Mouse (Mus musculus): ENCODE measurements at regions not wholly inside any gene's neighbourhood (a gene's known extent, or its start where the extent isn't known, plus 50 kb on each side); places are given as distances from the start of the nearest gene placed in this dataset.

DNA sequence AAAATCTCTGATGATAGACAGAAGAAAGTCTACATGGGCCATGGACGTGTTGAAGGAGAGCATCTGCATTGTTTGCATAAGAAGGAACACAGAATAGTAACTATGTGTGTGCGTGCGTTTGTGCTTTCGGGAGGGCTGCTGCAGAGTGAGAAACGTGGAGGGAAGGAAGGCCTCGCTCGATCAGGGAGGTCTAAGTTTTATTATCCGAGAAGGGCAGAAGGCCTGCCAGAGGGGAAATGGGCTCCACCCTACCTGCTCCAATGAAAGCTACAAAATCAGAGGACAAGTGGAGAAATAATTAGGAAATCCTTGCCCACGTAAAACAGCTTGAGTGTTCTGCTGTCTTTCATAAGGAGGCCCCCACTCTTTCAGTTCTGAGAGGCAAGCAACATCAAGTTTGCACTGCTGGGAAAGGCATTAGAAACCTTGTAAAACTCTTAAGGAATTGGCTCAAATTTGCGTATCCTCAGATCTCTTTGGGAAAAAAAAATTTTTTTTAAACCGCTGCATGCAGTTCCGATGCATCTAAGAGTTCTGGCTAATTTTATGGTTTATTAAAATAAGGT is 261.7 kb upstream of the Prickle1 start:
- intact Hi-C loops (cut with DNase I): no loop called here
- DNase-seq: no peak
- Histone ChIP-seq H3K36me3 (ENCODE audit: control insufficient read depth, insufficient read depth, low read length) (no peaks in the 10 kb centered on the region), H3K79me2 (replicated peaks; ENCODE audit: control insufficient read depth, insufficient read depth, low read length) (no peaks in the 10 kb centered on the region), H3K27ac (no peak overlapping the region), H3K9ac (ENCODE audit: low read depth, low read length) (no peak overlapping the region), H3K27me3 (ENCODE audit: control insufficient read depth, insufficient read depth, low read length) (no peaks in the 10 kb centered on the region), H3K4me1 (ENCODE audit: control insufficient read depth, insufficient read depth, low read length) (no peaks in the 10 kb centered on the region), H3K4me3 (no peak overlapping the region)
- TF ChIP-seq CTCF (IDR thresholded peaks at IDR 0.05): no peak
- no peak for TF ChIP-seq EP300 (IDR thresholded peaks at IDR 0.05; ENCODE audit: insufficient read depth, low read depth, low read length)
- no peak for TF ChIP-seq POLR2A (IDR thresholded peaks at IDR 0.05; ENCODE audit: insufficient read depth, low read depth, low read length)
- 75% methylated on average over 12 of the region's 12 CpGs for WGBS

DNA sequence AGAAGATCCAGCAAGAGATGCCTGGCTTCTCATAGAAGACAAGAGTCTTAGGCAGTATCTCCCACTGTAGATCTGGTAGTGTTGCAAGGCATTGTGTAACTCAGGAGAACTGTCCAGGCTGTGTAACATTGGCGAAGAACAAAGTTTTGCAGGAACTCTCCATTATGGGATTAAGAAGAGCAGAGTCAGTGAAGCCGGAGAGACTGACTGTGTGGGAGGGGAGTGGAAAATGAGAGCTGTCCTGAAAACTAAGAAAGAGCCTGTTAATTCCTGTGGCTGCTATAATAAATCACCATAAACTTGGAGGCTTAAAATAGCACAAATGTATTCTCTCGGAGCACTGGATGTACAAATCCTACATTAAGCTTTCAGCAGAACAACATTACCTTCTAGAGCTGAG is 257.5 kb upstream of the Prickle1 start:
- no peak overlapping the region for H3K27ac ChIP-seq
- intact Hi-C loops (cut with DNase I): no loop called here
- no peak for DNase-seq
- H3K79me2 ChIP-seq (replicated peaks; ENCODE audit: control insufficient read depth, insufficient read depth, low read length): no peaks in the 10 kb centered on the region
- no peak overlapping the region for H3K4me3 ChIP-seq
- no peak overlapping the region for H3K9ac ChIP-seq (ENCODE audit: low read depth, low read length)
- 66% methylated on average over 3 of the region's 3 CpGs for WGBS
- H3K4me1 ChIP-seq (ENCODE audit: control insufficient read depth, insufficient read depth, low read length): no peaks in the 10 kb centered on the region
- no peaks in the 10 kb centered on the region for H3K36me3 ChIP-seq (ENCODE audit: control insufficient read depth, insufficient read depth, low read length)
- TF ChIP-seq CTCF (IDR thresholded peaks at IDR 0.05) (no peak), EP300 (IDR thresholded peaks at IDR 0.05; ENCODE audit: insufficient read depth, low read depth, low read length) (no peak), POLR2A (IDR thresholded peaks at IDR 0.05; ENCODE audit: insufficient read depth, low read depth, low read length) (no peak)
- no peaks in the 10 kb centered on the region for H3K27me3 ChIP-seq (ENCODE audit: control insufficient read depth, insufficient read depth, low read length)

DNA sequence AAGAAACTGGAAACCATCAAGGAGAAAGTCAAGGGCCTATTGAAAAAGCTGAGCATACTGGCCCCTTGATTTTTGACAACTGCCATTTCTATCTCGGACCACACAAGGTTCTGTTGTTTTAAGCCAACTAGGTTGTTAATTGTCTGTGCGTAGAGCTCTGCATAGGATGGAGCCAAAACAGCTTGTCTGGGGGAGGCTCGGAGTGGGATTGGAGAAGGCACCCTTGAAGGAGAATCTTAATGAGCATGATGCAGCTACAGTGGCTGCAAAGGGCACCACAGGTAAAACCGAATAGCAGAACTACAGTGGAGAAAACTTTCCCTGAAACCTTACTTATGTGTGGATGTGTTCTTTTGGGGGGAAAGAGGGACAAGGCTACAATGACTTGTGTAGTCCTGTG is 256.4 kb upstream of the Prickle1 start:
- H3K79me2 ChIP-seq (replicated peaks; ENCODE audit: control insufficient read depth, insufficient read depth, low read length): no peaks in the 10 kb centered on the region
- DNase-seq: no peak
- intact Hi-C loops (cut with DNase I): no loop called here
- TF ChIP-seq CTCF (IDR thresholded peaks at IDR 0.05): no peak
- TF ChIP-seq EP300 (IDR thresholded peaks at IDR 0.05; ENCODE audit: insufficient read depth, low read depth, low read length): no peak
- TF ChIP-seq POLR2A (IDR thresholded peaks at IDR 0.05; ENCODE audit: insufficient read depth, low read depth, low read length): no peak
- H3K36me3 ChIP-seq (ENCODE audit: control insufficient read depth, insufficient read depth, low read length): no peaks in the 10 kb centered on the region
- no peak overlapping the region for H3K27ac ChIP-seq
- H3K4me3 ChIP-seq: no peak overlapping the region
- H3K9ac ChIP-seq (ENCODE audit: low read depth, low read length): no peak overlapping the region
- no peaks in the 10 kb centered on the region for H3K4me1 ChIP-seq (ENCODE audit: control insufficient read depth, insufficient read depth, low read length)
- H3K27me3 ChIP-seq (ENCODE audit: control insufficient read depth, insufficient read depth, low read length): no peaks in the 10 kb centered on the region
- 87% methylated on average over 4 of the region's 4 CpGs for WGBS

DNA sequence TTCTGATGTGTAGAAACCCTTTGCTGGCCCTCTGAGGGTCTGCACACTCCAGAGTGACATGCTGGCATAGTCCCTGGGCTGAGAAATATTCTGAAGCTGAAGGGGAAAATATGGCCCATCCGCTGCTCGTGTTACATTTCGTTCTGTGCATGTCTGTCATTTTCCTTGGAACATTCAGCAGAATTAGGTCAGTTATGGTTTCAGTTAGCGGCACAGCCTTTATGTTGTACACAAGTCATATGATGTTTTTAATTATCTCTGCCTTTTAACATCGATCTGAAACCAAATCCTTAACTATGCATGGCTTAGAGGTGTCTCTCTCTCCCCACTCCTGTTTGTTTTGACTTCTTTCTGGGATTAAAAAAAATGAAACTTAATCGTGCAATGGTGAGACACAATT is 254.7 kb upstream of the Prickle1 start:
- no peaks in the 10 kb centered on the region for H3K79me2 ChIP-seq (replicated peaks; ENCODE audit: control insufficient read depth, insufficient read depth, low read length)
- H3K27me3 ChIP-seq (ENCODE audit: control insufficient read depth, insufficient read depth, low read length): no peaks in the 10 kb centered on the region
- H3K4me3 ChIP-seq: no peak overlapping the region
- no peak overlapping the region for H3K9ac ChIP-seq (ENCODE audit: low read depth, low read length)
- TF ChIP-seq CTCF (IDR thresholded peaks at IDR 0.05) (no peak), EP300 (IDR thresholded peaks at IDR 0.05; ENCODE audit: insufficient read depth, low read depth, low read length) (no peak), POLR2A (IDR thresholded peaks at IDR 0.05; ENCODE audit: insufficient read depth, low read depth, low read length) (no peak)
- intact Hi-C loops (cut with DNase I): no loop called here
- H3K27ac ChIP-seq: no peak overlapping the region
- WGBS: 89% methylated on average over 6 of the region's 6 CpGs
- DNase-seq: no peak
- H3K36me3 ChIP-seq (ENCODE audit: control insufficient read depth, insufficient read depth, low read length): no peaks in the 10 kb centered on the region
- H3K4me1 ChIP-seq (ENCODE audit: control insufficient read depth, insufficient read depth, low read length): no peaks in the 10 kb centered on the region

DNA sequence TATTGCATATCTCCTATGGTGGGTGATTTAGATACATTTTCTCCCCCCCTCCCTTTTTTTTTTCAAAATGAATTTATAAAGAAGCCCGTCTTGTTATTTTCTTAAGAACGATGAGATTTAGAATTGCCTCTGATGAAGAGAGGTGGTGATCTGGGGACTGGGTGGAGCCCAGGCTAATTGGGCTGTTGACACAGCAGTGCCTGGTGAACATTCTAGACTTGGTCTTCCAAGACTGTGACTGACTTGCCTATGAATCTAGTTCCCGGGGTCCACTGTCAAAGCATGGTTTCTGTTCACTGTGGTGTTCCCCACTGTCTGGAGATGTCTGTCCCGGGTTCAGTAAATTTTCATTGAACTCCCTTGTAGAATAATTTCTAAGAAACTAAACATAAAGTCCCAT is 253.1 kb upstream of the Prickle1 start:
- Histone ChIP-seq H3K79me2 (replicated peaks; ENCODE audit: control insufficient read depth, insufficient read depth, low read length) (no peaks in the 10 kb centered on the region), H3K27me3 (ENCODE audit: control insufficient read depth, insufficient read depth, low read length) (no peaks in the 10 kb centered on the region), H3K36me3 (ENCODE audit: control insufficient read depth, insufficient read depth, low read length) (no peaks in the 10 kb centered on the region), H3K27ac (no peak overlapping the region), H3K9ac (ENCODE audit: low read depth, low read length) (no peak overlapping the region), H3K4me1 (ENCODE audit: control insufficient read depth, insufficient read depth, low read length) (no peaks in the 10 kb centered on the region), H3K4me3 (no peak overlapping the region)
- 93% methylated on average over 4 of the region's 4 CpGs for WGBS
- intact Hi-C loops (cut with DNase I): no loop called here
- no peak for DNase-seq
- no peak for TF ChIP-seq CTCF (IDR thresholded peaks at IDR 0.05)

DNA sequence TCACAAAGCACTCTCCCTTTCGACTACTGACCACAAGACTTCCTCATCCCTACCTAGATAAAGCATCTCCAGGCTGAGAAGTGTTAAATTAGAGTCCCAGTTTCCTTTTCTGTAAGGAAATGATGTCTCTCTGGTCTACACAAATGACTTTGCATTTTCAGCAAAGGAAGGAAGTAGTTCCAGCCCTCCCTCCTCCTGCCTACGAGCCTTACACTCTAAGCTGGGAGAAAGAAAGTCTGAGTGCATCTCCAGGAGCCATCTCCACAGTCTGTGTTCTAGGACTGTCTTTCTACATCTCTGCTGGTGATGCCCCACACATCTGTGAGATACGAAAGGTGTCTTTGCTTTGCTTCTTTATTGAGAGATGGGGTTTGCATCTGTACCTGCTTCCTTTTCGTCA is 251.1 kb upstream of the Prickle1 start:
- Histone ChIP-seq H3K4me1 (ENCODE audit: control insufficient read depth, insufficient read depth, low read length) (no peaks in the 10 kb centered on the region), H3K27me3 (ENCODE audit: control insufficient read depth, insufficient read depth, low read length) (no peaks in the 10 kb centered on the region), H3K9ac (ENCODE audit: low read depth, low read length) (no peak overlapping the region), H3K36me3 (ENCODE audit: control insufficient read depth, insufficient read depth, low read length) (no peaks in the 10 kb centered on the region), H3K27ac (no peak overlapping the region), H3K79me2 (replicated peaks; ENCODE audit: control insufficient read depth, insufficient read depth, low read length) (no peaks in the 10 kb centered on the region), H3K4me3 (no peak overlapping the region)
- DNase-seq: no peak
- intact Hi-C loops (cut with DNase I): no loop called here
- no peak for TF ChIP-seq EP300 (IDR thresholded peaks at IDR 0.05; ENCODE audit: insufficient read depth, low read depth, low read length)
- no peak for TF ChIP-seq POLR2A (IDR thresholded peaks at IDR 0.05; ENCODE audit: insufficient read depth, low read depth, low read length)
- no peak for TF ChIP-seq CTCF (IDR thresholded peaks at IDR 0.05)
- WGBS: 61% methylated on average over 4 of the region's 4 CpGs
